Mouse (Mus musculus): ENCODE measurements around the gene Ubxn1. TPM values are rescaled to one million over a fixed set of nuclear protein-coding genes. Genes with fewer than 3 reads are reported as not detected.

Ubxn1 gene
- polyA plus RNA-seq, 1 experiment from 2014 or later = 184 TPM

- Histone ChIP-seq H3K36me3 (ENCODE audit: control insufficient read depth, insufficient read depth, low read length) (peaks cover 96% of the 10 kb centered on the region), H3K4me3 (ENCODE audit: low read depth, low read length) (no peak overlapping the region), H3K9ac (ENCODE audit: low read length) (no peak overlapping the region), H3K27me3 (replicated peaks; ENCODE audit: control insufficient read depth, insufficient read depth, low read length) (no peaks in the 10 kb centered on the region), H3K9me3 (replicated peaks; ENCODE audit: control insufficient read depth, low read length) (no peaks in the 10 kb centered on the region), H3K4me1 (ENCODE audit: control insufficient read depth, insufficient read depth, low read length) (no peaks in the 10 kb centered on the region), H3K4me2 (ENCODE audit: low read length) (no peak overlapping the region), H3K27ac (ENCODE audit: low read depth, low read length) (no peak overlapping the region)
- WGBS = 94% methylated on average over 6 of the region's 6 CpGs
- DNase-seq (ENCODE audit: low spot score) (no peak), ATAC-seq (no peak)
Measured at GRCm38 (mm10) chr19:8908531-8908930, 37.2 kb downstream of the Ubxn1 start.

DNA sequence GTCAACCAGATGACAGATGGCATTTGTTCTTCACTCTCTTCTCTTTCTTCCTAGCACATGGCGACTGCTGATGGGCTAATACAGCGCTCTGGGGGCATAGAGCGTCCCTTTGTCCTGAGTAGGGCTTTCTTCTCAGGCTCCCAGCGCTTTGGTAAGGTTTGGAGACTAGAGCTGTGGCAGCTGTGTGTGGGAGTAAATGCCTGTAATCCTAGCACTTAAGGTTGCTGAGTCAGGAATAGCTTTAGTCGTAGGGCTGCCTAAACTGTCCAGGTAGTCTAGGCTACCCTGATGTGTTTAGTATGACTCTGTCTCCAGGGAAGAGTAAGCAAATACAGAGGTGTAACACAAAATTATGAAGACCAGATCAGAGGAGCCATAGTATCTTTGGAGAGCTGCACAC, 40.5 kb downstream of the Ubxn1 start:
- Histone ChIP-seq H3K9ac (ENCODE audit: low read length) (no peak overlapping the region), H3K36me3 (ENCODE audit: control insufficient read depth, insufficient read depth, low read length) (peaks cover 100% of the 10 kb centered on the region), H3K27me3 (replicated peaks; ENCODE audit: control insufficient read depth, insufficient read depth, low read length) (no peaks in the 10 kb centered on the region), H3K9me3 (replicated peaks; ENCODE audit: control insufficient read depth, low read length) (no peaks in the 10 kb centered on the region), H3K4me3 (ENCODE audit: low read depth, low read length) (no peak overlapping the region), H3K4me1 (ENCODE audit: control insufficient read depth, insufficient read depth, low read length) (no peaks in the 10 kb centered on the region), H3K27ac (ENCODE audit: low read depth, low read length) (no peak overlapping the region), H3K4me2 (ENCODE audit: low read length) (no peak overlapping the region)
- 94% methylated on average over 5 of the region's 5 CpGs for WGBS
- ATAC-seq (no peak), DNase-seq (ENCODE audit: low spot score) (no peak)

GRCm38 (mm10) chr19:8914212-8914611, 42.9 kb downstream of the Ubxn1 start:
- H3K4me1 ChIP-seq (ENCODE audit: control insufficient read depth, insufficient read depth, low read length) = no peaks in the 10 kb centered on the region
- ATAC-seq (no peak), DNase-seq (ENCODE audit: low spot score) (no peak)
- no peak overlapping the region for H3K9ac ChIP-seq (ENCODE audit: low read length)
- H3K27me3 ChIP-seq (replicated peaks; ENCODE audit: control insufficient read depth, insufficient read depth, low read length) = no peaks in the 10 kb centered on the region
- no peaks in the 10 kb centered on the region for H3K9me3 ChIP-seq (replicated peaks; ENCODE audit: control insufficient read depth, low read length)
- no peak overlapping the region for H3K27ac ChIP-seq (ENCODE audit: low read depth, low read length)
- H3K4me3 ChIP-seq (ENCODE audit: low read depth, low read length) = no peak overlapping the region
- peaks cover 78% of the 10 kb centered on the region for H3K36me3 ChIP-seq (ENCODE audit: control insufficient read depth, insufficient read depth, low read length)
- H3K4me2 ChIP-seq (ENCODE audit: low read length) = no peak overlapping the region
- 99% methylated on average over 3 of the region's 3 CpGs for WGBS

DNA sequence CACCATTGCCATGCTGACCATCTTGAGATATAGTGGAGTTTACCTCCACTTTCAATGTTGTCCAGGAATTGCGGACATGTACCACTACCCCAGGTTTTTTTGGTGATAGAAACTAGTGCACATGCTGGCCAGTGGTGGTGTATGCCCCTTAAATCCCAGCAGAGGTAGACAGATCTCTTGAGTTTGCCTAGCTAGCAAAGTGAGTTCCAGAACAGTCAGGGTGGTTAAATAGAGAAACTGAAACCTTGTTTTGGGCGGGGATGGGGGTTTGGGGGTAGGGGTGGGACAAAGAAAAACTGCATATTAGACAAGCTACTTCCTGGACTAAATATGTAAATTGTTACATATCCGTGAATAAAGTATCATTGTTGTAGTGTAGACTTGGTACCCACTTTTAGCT, 47.7 kb downstream of the Ubxn1 start:
- 94% methylated on average over 3 of the region's 3 CpGs for WGBS

GRCm38 (mm10) chr19:8919684-8920072, 48.4 kb downstream of the Ubxn1 start:
- DNase-seq (ENCODE audit: low spot score) = no peak
- Histone ChIP-seq H3K4me1 (ENCODE audit: control insufficient read depth, insufficient read depth, low read length) (peaks cover 9% of the 10 kb centered on the region; the same call in 1 of the 2 replicates), H3K27me3 (replicated peaks; ENCODE audit: control insufficient read depth, insufficient read depth, low read length) (no peaks in the 10 kb centered on the region), H3K27ac (ENCODE audit: low read depth, low read length) (0 out of 2 replicates have a peak overlapping the region, but pooled peaks have one; percentile 77), H3K9ac (ENCODE audit: low read length) (peak overlapping the region; percentile 88; the same call in 1 of the 2 replicates), H3K9me3 (replicated peaks; ENCODE audit: control insufficient read depth, low read length) (no peaks in the 10 kb centered on the region), H3K4me3 (ENCODE audit: low read depth, low read length) (peak overlapping the region; percentile 84), H3K4me2 (ENCODE audit: low read length) (peak overlapping the region; percentile 69), H3K36me3 (ENCODE audit: control insufficient read depth, insufficient read depth, low read length) (peaks cover 35% of the 10 kb centered on the region)
- ATAC-seq = no peak
- 76% methylated on average over 6 of the region's 6 CpGs for WGBS

More for the DNA sequence above, 47.7 kb downstream of the Ubxn1 start:
- H3K4me1 ChIP-seq (ENCODE audit: control insufficient read depth, insufficient read depth, low read length) = peaks cover 9% of the 10 kb centered on the region; the same call in 1 of the 2 replicates
- H3K27ac ChIP-seq (ENCODE audit: low read depth, low read length) = no peak overlapping the region
- DNase-seq (ENCODE audit: low spot score) = no peak
- H3K4me3 ChIP-seq (ENCODE audit: low read depth, low read length) = no peak overlapping the region
- peaks cover 42% of the 10 kb centered on the region for H3K36me3 ChIP-seq (ENCODE audit: control insufficient read depth, insufficient read depth, low read length)
- H3K27me3 ChIP-seq (replicated peaks; ENCODE audit: control insufficient read depth, insufficient read depth, low read length) = no peaks in the 10 kb centered on the region
- no peak for ATAC-seq
- no peak overlapping the region for H3K9ac ChIP-seq (ENCODE audit: low read length)
- no peaks in the 10 kb centered on the region for H3K9me3 ChIP-seq (replicated peaks; ENCODE audit: control insufficient read depth, low read length)
- no peak overlapping the region for H3K4me2 ChIP-seq (ENCODE audit: low read length)

DNA sequence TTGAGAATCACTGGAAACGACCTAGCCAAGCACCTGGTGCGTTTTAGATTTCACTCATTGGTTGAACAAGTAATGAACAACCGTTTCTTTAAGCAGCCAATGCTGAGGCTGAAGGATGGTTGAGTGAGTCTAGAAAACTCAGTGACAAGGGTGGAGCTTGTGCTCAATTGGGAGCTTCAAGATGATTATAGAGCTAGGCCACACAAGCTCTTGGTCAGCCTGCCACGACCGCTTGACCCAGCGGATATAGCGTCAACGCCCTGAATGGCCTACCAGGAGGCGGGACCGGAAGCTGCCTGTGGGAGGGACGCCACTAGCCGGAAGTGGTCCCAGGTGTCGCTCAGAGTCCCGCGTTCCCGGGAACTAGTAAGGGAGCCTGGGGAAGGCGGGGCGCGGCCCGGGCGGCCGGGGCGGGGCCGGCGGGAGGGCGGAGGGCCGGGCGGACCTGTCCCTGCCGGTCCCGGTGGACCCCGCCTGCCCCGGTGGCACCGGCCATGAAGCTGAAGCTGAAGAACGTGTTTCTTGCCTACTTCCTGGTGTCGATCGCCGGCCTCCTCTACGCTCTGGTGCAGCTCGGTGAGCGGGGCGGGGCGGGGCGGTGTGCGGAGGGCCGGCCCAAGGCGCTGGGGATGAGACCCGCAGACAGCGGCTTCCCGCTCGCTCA, 48.9 kb downstream of the Ubxn1 start, which contains the start of gene B3gat3:
TSS of gene B3gat3 (plus strand) at position 302 of the 664 bp plus-strand sequence.
- 2% methylated on average over 46 of the region's 50 CpGs for WGBS
- Histone ChIP-seq H3K36me3 (ENCODE audit: control insufficient read depth, insufficient read depth, low read length) (peaks cover 31% of the 10 kb centered on the region), H3K9me3 (replicated peaks; ENCODE audit: control insufficient read depth, low read length) (no peaks in the 10 kb centered on the region), H3K27me3 (replicated peaks; ENCODE audit: control insufficient read depth, insufficient read depth, low read length) (no peaks in the 10 kb centered on the region), H3K4me3 (ENCODE audit: low read depth, low read length) (peak within 1 kb of the TSS; percentile 84), H3K9ac (ENCODE audit: low read length) (peak within 1 kb of the TSS; percentile 88), H3K4me1 (ENCODE audit: control insufficient read depth, insufficient read depth, low read length) (peaks cover 9% of the 10 kb centered on the region; the same call in 1 of the 2 replicates), H3K4me2 (ENCODE audit: low read length) (peak within 1 kb of the TSS; percentile 69), H3K27ac (ENCODE audit: low read depth, low read length) (peak within 1 kb of the TSS; percentile 77)
- ATAC-seq (peak; percentile 98), DNase-seq (ENCODE audit: low spot score) (peak; percentile 93)

DNA sequence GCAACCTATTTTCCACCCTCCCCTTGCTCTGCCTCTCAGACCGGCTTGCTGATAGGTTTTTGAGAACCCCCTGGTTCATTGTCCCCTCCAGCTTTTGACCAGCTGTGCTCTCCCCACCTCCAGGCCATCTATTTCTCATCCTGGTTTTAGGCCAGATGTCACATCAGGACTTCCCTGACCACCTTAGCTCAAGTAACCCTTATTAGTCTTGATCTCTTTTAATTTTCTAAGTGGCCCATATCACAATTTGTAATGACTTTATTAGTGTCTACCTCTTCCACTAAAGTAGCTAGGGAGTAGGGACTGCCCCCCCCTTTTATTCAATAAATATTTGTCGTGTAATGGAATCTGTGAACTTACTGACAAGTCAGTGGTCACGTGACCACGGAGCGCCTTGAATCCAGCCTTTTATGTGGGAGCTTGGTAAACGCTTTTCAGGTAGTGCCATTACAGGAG, 49.6 kb downstream of the Ubxn1 start:
- peak overlapping the region; percentile 84 for H3K4me3 ChIP-seq (ENCODE audit: low read depth, low read length)
- peak overlapping the region; percentile 77 for H3K27ac ChIP-seq (ENCODE audit: low read depth, low read length)
- no peaks in the 10 kb centered on the region for H3K9me3 ChIP-seq (replicated peaks; ENCODE audit: control insufficient read depth, low read length)
- ATAC-seq = no peak; the same call in 1 of the 2 replicates
- peak; percentile 66 for DNase-seq (ENCODE audit: low spot score)
- no peaks in the 10 kb centered on the region for H3K27me3 ChIP-seq (replicated peaks; ENCODE audit: control insufficient read depth, insufficient read depth, low read length)
- H3K4me1 ChIP-seq (ENCODE audit: control insufficient read depth, insufficient read depth, low read length) = peaks cover 9% of the 10 kb centered on the region; the same call in 1 of the 2 replicates
- 1% methylated on average over 6 of the region's 6 CpGs for WGBS
- H3K36me3 ChIP-seq (ENCODE audit: control insufficient read depth, insufficient read depth, low read length) = peaks cover 31% of the 10 kb centered on the region
- peak overlapping the region; percentile 69 for H3K4me2 ChIP-seq (ENCODE audit: low read length)
- peak overlapping the region; percentile 88 for H3K9ac ChIP-seq (ENCODE audit: low read length)

GRCm38 (mm10) chr19:8921741-8922140, 50.4 kb downstream of the Ubxn1 start:
- Histone ChIP-seq H3K27me3 (replicated peaks; ENCODE audit: control insufficient read depth, insufficient read depth, low read length) (no peaks in the 10 kb centered on the region), H3K9ac (ENCODE audit: low read length) (no peak overlapping the region; the same call in 1 of the 2 replicates), H3K4me1 (ENCODE audit: control insufficient read depth, insufficient read depth, low read length) (peaks cover 9% of the 10 kb centered on the region; the same call in 1 of the 2 replicates), H3K4me2 (ENCODE audit: low read length) (peak overlapping the region; percentile 69; the same call in 1 of the 2 replicates), H3K9me3 (replicated peaks; ENCODE audit: control insufficient read depth, low read length) (no peaks in the 10 kb centered on the region), H3K4me3 (ENCODE audit: low read depth, low read length) (no peak overlapping the region), H3K27ac (ENCODE audit: low read depth, low read length) (no peak overlapping the region), H3K36me3 (ENCODE audit: control insufficient read depth, insufficient read depth, low read length) (peaks cover 31% of the 10 kb centered on the region)
- WGBS = 81% methylated on average over 9 of the region's 9 CpGs
- ATAC-seq (no peak), DNase-seq (ENCODE audit: low spot score) (no peak)

All from forebrain, embryonic 14.5 days (tissue).